Mouse (Mus musculus): ENCODE results near the gene Psmb2. TPM values are rescaled to one million over a fixed set of nuclear protein-coding genes. Genes with fewer than 3 reads are reported as not detected.

Psmb2 gene
- polyA plus RNA-seq, 1 experiment, result 154 TPM

GRCm38 (mm10) chr4:126643815-126644214 is 33.6 kb upstream of the Psmb2 start:
- Histone ChIP-seq H3K27ac (ENCODE audit: insufficient read depth, low read depth, low read length) (peak overlapping the region; percentile 20), H3K4me1 (ENCODE audit: control insufficient read depth, insufficient read depth, insufficient read length, low read length) (peaks cover 7% of the 10 kb centered on the region; the same call in 1 of the 2 replicates), H3K4me3 (ENCODE audit: low read depth, low read length) (no peak overlapping the region), H3K36me3 (ENCODE audit: control insufficient read depth, insufficient read depth, low read length) (no peaks in the 10 kb centered on the region), H3K27me3 (ENCODE audit: control insufficient read depth, insufficient read depth, low read length) (no peaks in the 10 kb centered on the region; the same call in 1 of the 2 replicates)
- no peak for TF ChIP-seq POLR2A (IDR thresholded peaks at IDR 0.05; ENCODE audit: low read depth, low read length)
- TF ChIP-seq CTCF (IDR thresholded peaks at IDR 0.05; ENCODE audit: extremely low read depth, insufficient read length, insufficient replicate concordance, low read depth, low read length), result no peak
- WGBS, result 49% methylated on average over 4 of the region's 4 CpGs

DNA sequence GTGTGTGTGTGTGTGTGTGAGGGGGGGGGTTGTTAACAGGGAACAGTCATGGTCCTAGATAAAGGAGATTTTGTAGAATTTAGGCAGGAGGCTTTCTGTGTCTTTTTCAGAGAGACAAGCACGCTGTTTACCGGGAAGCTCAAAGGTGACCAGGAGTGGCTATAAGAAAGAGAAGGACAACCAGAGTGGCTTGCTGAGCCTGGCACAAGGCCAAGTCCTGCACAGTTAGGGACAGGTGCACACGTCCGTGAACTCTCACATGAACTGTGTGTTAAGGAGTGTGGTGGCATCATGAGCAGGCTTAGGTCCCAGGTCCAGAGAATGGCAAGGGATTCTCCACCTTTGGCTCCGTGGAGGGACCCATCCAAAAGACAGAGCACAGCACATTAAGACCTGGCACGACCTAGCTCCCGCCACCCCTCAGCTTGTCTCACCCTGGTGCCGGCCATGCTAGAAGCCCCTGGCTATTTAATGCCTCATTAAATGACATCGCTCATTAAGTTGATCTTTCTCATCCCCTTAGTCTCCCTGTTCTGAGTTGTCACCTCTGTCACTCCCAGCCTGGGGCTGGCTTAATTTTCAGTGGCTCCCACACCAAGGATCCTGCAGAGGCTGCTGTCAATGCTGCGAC is 33.0 kb upstream of the Psmb2 start:
- TF ChIP-seq CTCF (IDR thresholded peaks at IDR 0.05; ENCODE audit: extremely low read depth, insufficient read length, insufficient replicate concordance, low read depth, low read length), result no peak
- no peak for TF ChIP-seq POLR2A (IDR thresholded peaks at IDR 0.05; ENCODE audit: low read depth, low read length)
- Histone ChIP-seq H3K4me1 (ENCODE audit: control insufficient read depth, insufficient read depth, insufficient read length, low read length) (peaks cover 7% of the 10 kb centered on the region; the same call in 1 of the 2 replicates), H3K27me3 (ENCODE audit: control insufficient read depth, insufficient read depth, low read length) (no peaks in the 10 kb centered on the region), H3K27ac (ENCODE audit: insufficient read depth, low read depth, low read length) (peak overlapping the region; percentile 20), H3K4me3 (ENCODE audit: low read depth, low read length) (no peak overlapping the region), H3K36me3 (ENCODE audit: control insufficient read depth, insufficient read depth, low read length) (no peaks in the 10 kb centered on the region)
- 50% methylated on average over 10 of the region's 10 CpGs for WGBS

DNA sequence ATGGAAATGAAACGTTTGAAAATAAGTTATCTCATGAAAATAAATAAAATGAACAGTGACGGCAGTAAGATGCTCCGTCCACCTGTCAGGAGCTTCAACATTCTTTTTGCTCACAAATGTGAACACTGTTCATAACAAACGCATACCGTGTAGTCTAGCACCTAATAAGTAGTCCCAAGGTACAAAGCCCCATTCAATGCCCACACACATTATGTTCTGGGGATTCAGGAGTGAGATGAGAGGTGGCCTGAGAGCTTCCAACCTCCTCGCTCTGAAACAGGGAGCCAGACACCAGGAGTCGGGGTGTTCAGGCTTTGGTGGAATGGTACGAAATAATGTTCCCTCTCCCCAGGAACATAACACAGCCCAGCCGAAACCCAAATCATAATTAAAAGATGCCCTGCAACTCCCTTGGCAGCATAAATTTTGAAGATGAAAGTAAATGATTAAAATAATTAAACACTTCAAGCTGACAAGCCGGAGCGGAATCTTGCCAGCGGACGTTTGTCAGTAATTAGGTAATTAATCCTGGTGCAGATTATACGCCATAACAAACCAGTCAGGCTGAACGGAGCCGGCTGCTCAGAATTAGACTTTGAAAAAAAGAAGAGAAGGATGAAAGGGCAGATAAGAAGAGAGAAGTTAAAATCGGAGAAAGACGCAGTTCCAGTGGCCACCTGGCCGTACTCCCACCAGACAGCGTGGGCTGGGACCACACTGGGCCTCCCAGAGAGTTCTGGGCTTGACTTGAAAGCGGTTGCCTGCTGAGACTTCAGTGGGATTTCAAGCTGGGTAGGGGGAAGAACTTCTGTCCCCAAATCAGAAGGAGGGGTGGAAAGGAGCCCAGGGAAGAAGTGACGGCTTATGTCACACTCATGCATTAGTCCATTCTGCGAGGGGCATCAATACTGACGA is 29.2 kb upstream of the Psmb2 start:
- 43% methylated on average over 24 of the region's 24 CpGs for WGBS
- Histone ChIP-seq H3K4me1 (ENCODE audit: control insufficient read depth, insufficient read depth, insufficient read length, low read length) (peaks cover 7% of the 10 kb centered on the region; the same call in 1 of the 2 replicates), H3K4me3 (ENCODE audit: low read depth, low read length) (no peak overlapping the region), H3K27ac (ENCODE audit: insufficient read depth, low read depth, low read length) (no peak overlapping the region), H3K27me3 (ENCODE audit: control insufficient read depth, insufficient read depth, low read length) (no peaks in the 10 kb centered on the region), H3K36me3 (ENCODE audit: control insufficient read depth, insufficient read depth, low read length) (no peaks in the 10 kb centered on the region)
- TF ChIP-seq CTCF (IDR thresholded peaks at IDR 0.05; ENCODE audit: extremely low read depth, insufficient read length, insufficient replicate concordance, low read depth, low read length), result no peak
- TF ChIP-seq POLR2A (IDR thresholded peaks at IDR 0.05; ENCODE audit: low read depth, low read length), result no peak

- TF ChIP-seq CTCF (IDR thresholded peaks at IDR 0.05; ENCODE audit: extremely low read depth, insufficient read length, insufficient replicate concordance, low read depth, low read length) (no peak), POLR2A (IDR thresholded peaks at IDR 0.05; ENCODE audit: low read depth, low read length) (no peak)
- no peaks in the 10 kb centered on the region for H3K4me1 ChIP-seq (ENCODE audit: control insufficient read depth, insufficient read depth, insufficient read length, low read length)
- no peak overlapping the region for H3K4me3 ChIP-seq (ENCODE audit: low read depth, low read length)
- no peak overlapping the region for H3K27ac ChIP-seq (ENCODE audit: insufficient read depth, low read depth, low read length)
- no peaks in the 10 kb centered on the region for H3K36me3 ChIP-seq (ENCODE audit: control insufficient read depth, insufficient read depth, low read length)
- WGBS, result 74% methylated on average over 5 of the region's 5 CpGs
- peaks cover 4% of the 10 kb centered on the region; the same call in 1 of the 2 replicates for H3K27me3 ChIP-seq (ENCODE audit: control insufficient read depth, insufficient read depth, low read length)
These were observed 24.3 kb upstream of the Psmb2 start for GRCm38 (mm10) chr4:126653148-126653547.

DNA sequence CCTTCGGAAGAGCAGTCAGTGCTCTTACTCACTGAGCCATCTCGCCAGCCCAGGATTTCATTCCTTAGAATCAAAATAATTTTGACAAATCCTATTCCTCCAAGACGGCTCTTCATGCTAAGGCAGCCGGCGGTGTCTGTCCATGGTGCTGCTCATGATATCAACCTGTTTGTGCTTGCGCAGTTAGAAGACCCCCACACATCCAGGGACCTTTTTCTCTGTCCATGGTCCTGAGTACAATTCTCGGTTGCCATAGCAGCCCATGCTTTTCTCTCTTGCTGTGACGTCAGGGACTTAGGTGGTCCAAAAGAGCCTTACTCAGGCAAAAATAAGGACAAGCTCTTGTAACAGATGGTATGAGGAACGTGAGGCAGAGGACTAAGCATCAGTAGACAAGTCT is 22.1 kb upstream of the Psmb2 start:
- TF ChIP-seq POLR2A (IDR thresholded peaks at IDR 0.05; ENCODE audit: low read depth, low read length), result no peak
- TF ChIP-seq CTCF (IDR thresholded peaks at IDR 0.05; ENCODE audit: extremely low read depth, insufficient read length, insufficient replicate concordance, low read depth, low read length), result no peak
- no peaks in the 10 kb centered on the region for H3K36me3 ChIP-seq (ENCODE audit: control insufficient read depth, insufficient read depth, low read length)
- no peaks in the 10 kb centered on the region for H3K4me1 ChIP-seq (ENCODE audit: control insufficient read depth, insufficient read depth, insufficient read length, low read length)
- no peak overlapping the region for H3K27ac ChIP-seq (ENCODE audit: insufficient read depth, low read depth, low read length)
- 8% methylated on average over 9 of the region's 9 CpGs for WGBS
- H3K27me3 ChIP-seq (ENCODE audit: control insufficient read depth, insufficient read depth, low read length), result peaks cover 4% of the 10 kb centered on the region; the same call in 1 of the 2 replicates
- H3K4me3 ChIP-seq (ENCODE audit: low read depth, low read length), result no peak overlapping the region

DNA sequence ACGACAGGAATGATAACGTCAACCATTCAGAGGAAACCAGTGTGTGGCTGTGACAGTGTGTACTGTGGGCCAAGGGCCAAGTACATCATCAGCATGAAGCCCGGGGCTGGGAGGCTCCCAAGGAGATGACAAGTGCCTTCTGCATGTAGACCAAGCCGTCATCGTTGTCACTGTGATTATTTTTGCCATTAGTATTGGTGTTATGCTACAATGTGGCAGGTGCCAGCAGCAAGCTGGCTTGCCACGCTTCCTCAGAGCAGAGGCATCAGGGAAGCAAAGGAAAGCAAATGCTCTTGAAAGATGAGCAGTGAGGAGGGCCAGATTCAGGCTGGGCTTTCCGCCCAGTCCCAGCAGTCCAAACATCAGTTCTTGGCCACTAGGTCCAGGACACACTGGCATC is 16.2 kb upstream of the Psmb2 start:
- 65% methylated on average over 7 of the region's 7 CpGs for WGBS
- no peaks in the 10 kb centered on the region for H3K36me3 ChIP-seq (ENCODE audit: control insufficient read depth, insufficient read depth, low read length)
- no peaks in the 10 kb centered on the region for H3K4me1 ChIP-seq (ENCODE audit: control insufficient read depth, insufficient read depth, insufficient read length, low read length)
- TF ChIP-seq CTCF (IDR thresholded peaks at IDR 0.05; ENCODE audit: extremely low read depth, insufficient read length, insufficient replicate concordance, low read depth, low read length), result no peak
- no peak for TF ChIP-seq POLR2A (IDR thresholded peaks at IDR 0.05; ENCODE audit: low read depth, low read length)
- H3K27me3 ChIP-seq (ENCODE audit: control insufficient read depth, insufficient read depth, low read length), result 0 out of 2 replicates have a peak, but pooled peaks cover 4% of the 10 kb centered on the region
- H3K4me3 ChIP-seq (ENCODE audit: low read depth, low read length), result no peak overlapping the region
- H3K27ac ChIP-seq (ENCODE audit: insufficient read depth, low read depth, low read length), result no peak overlapping the region

GRCm38 (mm10) chr4:126667075-126667474 is 10.4 kb upstream of the Psmb2 start:
- no peaks in the 10 kb centered on the region for H3K4me1 ChIP-seq (ENCODE audit: control insufficient read depth, insufficient read depth, insufficient read length, low read length)
- whole genome bisulfite sequencing, result 88% methylated on average over 2 of the region's 2 CpGs
- TF ChIP-seq POLR2A (IDR thresholded peaks at IDR 0.05; ENCODE audit: low read depth, low read length), result no peak
- TF ChIP-seq CTCF (IDR thresholded peaks at IDR 0.05; ENCODE audit: extremely low read depth, insufficient read length, insufficient replicate concordance, low read depth, low read length), result no peak

More at GRCm38 (mm10) chr4:126667075-126667474, 10.4 kb upstream of the Psmb2 start:
- H3K27me3 ChIP-seq (ENCODE audit: control insufficient read depth, insufficient read depth, low read length), result no peaks in the 10 kb centered on the region
- no peak overlapping the region for H3K27ac ChIP-seq (ENCODE audit: insufficient read depth, low read depth, low read length)
- H3K36me3 ChIP-seq (ENCODE audit: control insufficient read depth, insufficient read depth, low read length), result no peaks in the 10 kb centered on the region
- H3K4me3 ChIP-seq (ENCODE audit: low read depth, low read length), result no peak overlapping the region

All from small intestine, adult 2 months (tissue).